In genomic region chr6:85884311-85884710, GRCm38 (mm10) we compare ENCODE assay signal across 26 mouse cellular contexts. TPM values are rescaled to one million over a fixed set of nuclear protein-coding genes. Genes with fewer than 3 reads are reported as not detected.
A peak's percentile ranks its signal among the peaks of the same experiment; 100 is the strongest.
DNase-seq lines count a peak whose midpoint lies in the region.
"Had no signal": no experiment of that assay in that cellular context is flagged by ENCODE, and none has a peak within 500 bp of the region (broad histone marks: within the 10 kb centered on the region; RNA-seq: fewer than 3 reads in every experiment).

No protein-coding gene starts in this region.

- peaks cover 2% of the 10 kb centered on the region for H3K9me3 ChIP-seq in limb, embryonic 10.5 days (replicated peaks)

- H3K27me3 ChIP-seq in limb, embryonic 10.5 days (ENCODE audit: low read depth, poor library complexity, severe bottlenecking) = no peaks in the 10 kb centered on the region
- H3K27me3 ChIP-seq: embryonic facial prominence, embryonic 12.5 days; forebrain, embryonic 13.5 days; forebrain, embryonic 15.5 days had no signal

- H3K36me3 ChIP-seq in limb, embryonic 10.5 days = no peaks in the 10 kb centered on the region
- H3K36me3 ChIP-seq: embryonic facial prominence, embryonic 10.5 days; embryonic facial prominence, embryonic 12.5 days; forebrain, embryonic 15.5 days; G1E had no signal

- H3K4me3 ChIP-seq in limb, embryonic 10.5 days = no peak overlapping the region
- H3K4me3 ChIP-seq: embryonic facial prominence, embryonic 10.5 days; embryonic facial prominence, embryonic 12.5 days; forebrain, embryonic 13.5 days; forebrain, embryonic 15.5 days had no signal

- no peak overlapping the region for H3K27ac ChIP-seq in limb, embryonic 10.5 days
- H3K27ac ChIP-seq: embryonic facial prominence, embryonic 10.5 days; embryonic facial prominence, embryonic 12.5 days; forebrain, embryonic 13.5 days; forebrain, embryonic 15.5 days had no signal

- H3K4me1 ChIP-seq in limb, embryonic 10.5 days = no peaks in the 10 kb centered on the region
- H3K4me1 ChIP-seq: embryonic facial prominence, embryonic 10.5 days; embryonic facial prominence, embryonic 12.5 days; forebrain, embryonic 13.5 days; forebrain, embryonic 15.5 days had no signal

- intact Hi-C loops in heart, postnatal 25 days (cut with DNase I) = no loop called here

- DNase-seq in heart, adult 11 months = peak; percentile 71
- no peak for DNase-seq in heart, postnatal 25 days (ENCODE audit: low spot score)
- DNase-seq in testis, postnatal 10 days (ENCODE audit: low spot score) = peak; percentile 7
- no peak for DNase-seq in testis, postnatal 14 days (ENCODE audit: low spot score)
- DNase-seq in limb, embryonic 10.5 days (ENCODE audit: low spot score) = peak; percentile 15
- no peak for DNase-seq in urinary bladder, postnatal 36 days (ENCODE audit: low spot score in 2 of 2)
- DNase-seq: adrenal gland, adult 8-10 months; adrenal gland, postnatal 14 days; adrenal gland, postnatal 36 days; B cell, adult 2 months; cerebellum, adult 11-12 months; cerebellum, adult 2 months; cerebellum, adult 9-10 months; cerebellum, postnatal 10 days; cerebellum, postnatal 25 days; forebrain, postnatal 0 days had no signal

- 84% methylated on average over 1 of the region's 1 CpGs for WGBS in limb, embryonic 10.5 days

RNA-seq across cellular contexts. Expression of gene Nat8f2, which starts 15.4 kb away (rescaled TPM):
- total RNA-seq in heart, postnatal 25 days (2021) = not detected
- polyA plus RNA-seq in limb, embryonic 10.5 days (2016; fragmentation: Nextera tagmentation; extraction: Ambion mirVana) = not detected in 2 replicates
- total RNA-seq: CH12.LX; forebrain, postnatal 0 days had no signal
- polyA plus RNA-seq: activated CD4-positive, CD25-positive, alpha-beta regulatory T cell, adult 4 months; CD4-positive, CD25-positive, alpha-beta regulatory T cell, adult 4 months; embryonic facial prominence, embryonic 10.5 days; embryonic facial prominence, embryonic 12.5 days; embryonic facial prominence, embryonic 14.5 days; forebrain, embryonic 11.5 days; forebrain, embryonic 13.5 days; forebrain, embryonic 15.5 days; forebrain, postnatal 0 days; G1E had no signal

RNA-seq across cellular contexts. Expression of gene Nat8f4, which starts 20.4 kb away (rescaled TPM):
- under 1 TPM; 0.73 to 0.91 TPM for total RNA-seq in heart, postnatal 25 days (2021)
- polyA plus RNA-seq in limb, embryonic 10.5 days (2016; fragmentation: Nextera tagmentation; extraction: Ambion mirVana) = 1.5 and 1.8 TPM in 2 replicates

RNA-seq across cellular contexts. Expression of gene Tprkb, which starts 27.4 kb away (rescaled TPM):
- 10 to 100 TPM; 11.8 to 13.1 TPM for total RNA-seq in heart, postnatal 25 days (2021)
- 27.5 and 32.5 TPM in 2 replicates for polyA plus RNA-seq in limb, embryonic 10.5 days (2016; fragmentation: Nextera tagmentation; extraction: Ambion mirVana)

RNA-seq across cellular contexts. Expression of gene Nat8f1, which starts 31.2 kb away (rescaled TPM):
- total RNA-seq in heart, postnatal 25 days (2021) = 1 to 10 TPM; 2.0 to 3.9 TPM
- 3.2 and 5.2 TPM in 2 replicates for polyA plus RNA-seq in limb, embryonic 10.5 days (2016; fragmentation: Nextera tagmentation; extraction: Ambion mirVana)

RNA-seq across cellular contexts. Expression of gene Nat8, which starts 52.4 kb away (rescaled TPM):
- total RNA-seq in heart, postnatal 25 days (2021) = not detected
- not detected in 2 replicates for polyA plus RNA-seq in limb, embryonic 10.5 days (2016; fragmentation: Nextera tagmentation; extraction: Ambion mirVana)
- total RNA-seq: CH12.LX, G1E had no signal
- polyA plus RNA-seq: activated CD4-positive, CD25-positive, alpha-beta regulatory T cell, adult 4 months; CD4-positive, CD25-positive, alpha-beta regulatory T cell, adult 4 months; embryonic facial prominence, embryonic 10.5 days; embryonic facial prominence, embryonic 12.5 days; embryonic facial prominence, embryonic 14.5 days; forebrain, embryonic 11.5 days; forebrain, embryonic 13.5 days; forebrain, embryonic 15.5 days; G1E had no signal

Comparison
In these comparisons a context has a peak if more than half of its experiments do, and no peak if none do; other contexts are left out.
1. DNase-seq: peak in heart, adult 11 months (single experiment), testis, postnatal 10 days (single experiment) and limb, embryonic 10.5 days (single experiment); none in heart, postnatal 25 days (single experiment), testis, postnatal 14 days (single experiment) and urinary bladder, postnatal 36 days (0 of 2).